Mouse (Mus musculus): ENCODE data around the gene Sec22b. TPM values are rescaled to one million over a fixed set of nuclear protein-coding genes. Genes with fewer than 3 reads are reported as not detected.

Gene Sec22b
- total RNA-seq, 2 experiments from 2014 or later = 13.8 to 26.5 TPM

- no peak for ATAC-seq (replicated peaks; ENCODE audit: low FRiP score, poor library complexity, severe bottlenecking)
Observed at GRCm38 (mm10) chr3:97898381-97898780, 2.6 kb upstream of the Sec22b start.

GRCm38 (mm10) chr3:97901586-97901985, 596 bp downstream of the Sec22b start:
- ATAC-seq (replicated peaks; ENCODE audit: low FRiP score, poor library complexity, severe bottlenecking) = peak; percentile 17; the same call in 1 of the 2 replicates

GRCm38 (mm10) chr3:97909737-97910136, 8.7 kb downstream of the Sec22b start:
- no peak for ATAC-seq (replicated peaks; ENCODE audit: low FRiP score, poor library complexity, severe bottlenecking)

- ATAC-seq (replicated peaks; ENCODE audit: low FRiP score, poor library complexity, severe bottlenecking) = no peak
Observed at GRCm38 (mm10) chr3:97911093-97911492, 10.1 kb downstream of the Sec22b start.

- no peak for ATAC-seq (replicated peaks; ENCODE audit: low FRiP score, poor library complexity, severe bottlenecking)
Observed at GRCm38 (mm10) chr3:97915081-97915480, 14.1 kb downstream of the Sec22b start.

GRCm38 (mm10) chr3:97918885-97919550, 18.0 kb downstream of the Sec22b start:
- ATAC-seq (replicated peaks; ENCODE audit: low FRiP score, poor library complexity, severe bottlenecking) = no peak

GRCm38 (mm10) chr3:97925246-97925645, 24.3 kb downstream of the Sec22b start:
- ATAC-seq (replicated peaks; ENCODE audit: low FRiP score, poor library complexity, severe bottlenecking) = no peak

- no peak for ATAC-seq (replicated peaks; ENCODE audit: low FRiP score, poor library complexity, severe bottlenecking)
Observed at GRCm38 (mm10) chr3:97927322-97927721, 26.3 kb downstream of the Sec22b start.

- ATAC-seq (replicated peaks; ENCODE audit: low FRiP score, poor library complexity, severe bottlenecking) = peak; percentile 61; the same call in 1 of the 2 replicates
Observed at GRCm38 (mm10) chr3:97928968-97929858, 28.2 kb downstream of the Sec22b start.

- ATAC-seq (replicated peaks; ENCODE audit: low FRiP score, poor library complexity, severe bottlenecking) = no peak
Observed at GRCm38 (mm10) chr3:97930141-97930786, 29.3 kb downstream of the Sec22b start.

GRCm38 (mm10) chr3:97930787-97931158, 29.8 kb downstream of the Sec22b start:
- no peak for ATAC-seq (replicated peaks; ENCODE audit: low FRiP score, poor library complexity, severe bottlenecking)

- ATAC-seq (replicated peaks; ENCODE audit: low FRiP score, poor library complexity, severe bottlenecking) = no peak
Observed at GRCm38 (mm10) chr3:97931310-97931885, 30.4 kb downstream of the Sec22b start.

- ATAC-seq (replicated peaks; ENCODE audit: low FRiP score, poor library complexity, severe bottlenecking) = no peak
Observed at GRCm38 (mm10) chr3:97932131-97932530, 31.1 kb downstream of the Sec22b start.

GRCm38 (mm10) chr3:97932771-97933170, 31.8 kb downstream of the Sec22b start:
- no peak for ATAC-seq (replicated peaks; ENCODE audit: low FRiP score, poor library complexity, severe bottlenecking)

GRCm38 (mm10) chr3:97933251-97933650, 32.3 kb downstream of the Sec22b start:
- no peak for ATAC-seq (replicated peaks; ENCODE audit: low FRiP score, poor library complexity, severe bottlenecking)

GRCm38 (mm10) chr3:97933811-97934210, 32.8 kb downstream of the Sec22b start:
- ATAC-seq (replicated peaks; ENCODE audit: low FRiP score, poor library complexity, severe bottlenecking) = no peak

- ATAC-seq (replicated peaks; ENCODE audit: low FRiP score, poor library complexity, severe bottlenecking) = no peak
Observed at GRCm38 (mm10) chr3:97934331-97935300, 33.6 kb downstream of the Sec22b start.

GRCm38 (mm10) chr3:97937068-97937944, 36.3 kb downstream of the Sec22b start:
- no peak for ATAC-seq (replicated peaks; ENCODE audit: low FRiP score, poor library complexity, severe bottlenecking)
